Mouse (Mus musculus) spleen, embryonic (tissue): ENCODE results near the gene Ap4e1.

Source experiments
- CTCF ChIA-PET: fragments of 350-600 bp; sonication (Branson Sonifier 250); formaldehyde crosslinking; loops from one replicate; lab custom pipeline; 2022; lab: Charles Lee

Gene Ap4e1

GRCm38 (mm10) chr2:127008469-127008998, at the start of gene Ap4e1:
Gene Ap4e1, plus strand, starts transcription at chr2:127008717.
- CTCF ChIA-PET: interaction anchor here (0.6 to 1.7 kb wide), 2 partner anchors 73 to 154 kb away, joined by 5 to 10 read pairs; no protein-coding TSS in a partner anchor

DNA sequence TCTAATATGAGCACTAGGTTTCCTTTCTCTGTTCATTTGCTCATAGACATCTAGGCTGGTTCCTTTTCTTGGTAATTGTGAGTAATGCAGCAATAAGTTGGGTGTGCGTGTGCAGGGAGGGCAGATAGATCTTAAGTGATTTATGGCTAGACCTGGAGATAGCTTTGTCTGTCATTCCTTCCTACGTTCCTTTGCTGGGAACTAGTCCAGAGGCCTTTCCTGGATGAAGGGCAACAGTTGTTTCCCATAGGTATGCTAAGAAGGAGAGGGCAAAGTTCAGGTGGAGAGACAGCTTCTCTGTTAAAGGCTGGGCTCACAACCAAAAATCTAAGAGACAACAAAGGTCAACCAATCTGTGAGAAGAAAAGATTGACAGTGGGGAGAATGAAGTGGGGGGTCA, 46.8 kb upstream of the Ap4e1 start:
- CTCF ChIA-PET: no interaction called here

- CTCF ChIA-PET: no interaction called here
These were observed 31.1 kb upstream of the Ap4e1 start for GRCm38 (mm10) chr2:126977428-126977827.

DNA sequence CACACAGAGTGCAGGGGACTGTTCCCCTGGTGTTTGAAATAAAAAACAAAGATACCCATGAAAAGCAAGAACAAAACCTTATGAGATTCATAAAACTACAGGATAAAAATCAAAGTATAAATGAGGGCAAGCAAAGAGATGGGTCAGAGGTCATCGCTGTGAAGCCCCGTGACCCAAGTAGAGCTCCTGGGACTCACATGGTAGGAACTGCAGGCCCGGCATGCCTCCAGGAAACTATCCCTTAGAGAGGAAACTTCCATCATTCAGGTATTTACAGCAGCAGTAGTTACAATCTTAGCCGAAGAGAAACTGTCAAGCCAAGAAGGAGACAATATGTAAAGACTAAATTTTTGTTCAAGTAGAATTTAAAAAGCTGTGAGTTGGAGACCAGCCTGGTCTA, 25.3 kb upstream of the Ap4e1 start:
- CTCF ChIA-PET: interaction anchor here (0.7 kb wide), 1 partner anchor 66 kb away, joined by 3 read pairs; no protein-coding TSS in a partner anchor

GRCm38 (mm10) chr2:126989919-126990318, 18.6 kb upstream of the Ap4e1 start:
- CTCF ChIA-PET: interaction anchor here (0.6 kb wide), 1 partner anchor 49 kb away, joined by 5 read pairs; no protein-coding TSS in a partner anchor

DNA sequence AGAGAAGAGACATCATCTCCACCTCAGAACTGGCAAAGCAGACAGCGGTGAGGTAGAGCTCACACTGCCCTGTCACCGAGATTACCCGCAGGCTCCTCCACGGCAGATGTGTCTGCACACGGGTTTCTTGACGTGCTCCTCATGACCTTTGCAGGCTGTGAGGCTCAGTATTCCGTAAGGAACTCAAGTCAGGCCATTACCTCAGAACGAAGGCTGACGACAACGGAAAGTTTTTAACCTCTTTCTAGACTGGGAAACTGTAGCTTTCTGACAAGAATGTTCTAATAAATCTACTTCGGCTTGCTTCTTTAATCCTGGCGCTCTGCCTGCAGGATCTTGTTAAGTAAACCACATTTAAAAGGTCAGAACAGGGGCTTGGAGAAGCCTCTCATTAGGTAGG, 15.8 kb upstream of the Ap4e1 start:
- CTCF ChIA-PET: no interaction called here

- CTCF ChIA-PET: no interaction called here
These were observed 13.9 kb upstream of the Ap4e1 start for GRCm38 (mm10) chr2:126994384-126995166.

- CTCF ChIA-PET: no interaction called here
These were observed 11.8 kb upstream of the Ap4e1 start for GRCm38 (mm10) chr2:126996737-126997136.

GRCm38 (mm10) chr2:126998219-126998618, 10.3 kb upstream of the Ap4e1 start:
- CTCF ChIA-PET: no interaction called here

- CTCF ChIA-PET: no interaction called here
These were observed 7.9 kb upstream of the Ap4e1 start for GRCm38 (mm10) chr2:127000406-127001324.

DNA sequence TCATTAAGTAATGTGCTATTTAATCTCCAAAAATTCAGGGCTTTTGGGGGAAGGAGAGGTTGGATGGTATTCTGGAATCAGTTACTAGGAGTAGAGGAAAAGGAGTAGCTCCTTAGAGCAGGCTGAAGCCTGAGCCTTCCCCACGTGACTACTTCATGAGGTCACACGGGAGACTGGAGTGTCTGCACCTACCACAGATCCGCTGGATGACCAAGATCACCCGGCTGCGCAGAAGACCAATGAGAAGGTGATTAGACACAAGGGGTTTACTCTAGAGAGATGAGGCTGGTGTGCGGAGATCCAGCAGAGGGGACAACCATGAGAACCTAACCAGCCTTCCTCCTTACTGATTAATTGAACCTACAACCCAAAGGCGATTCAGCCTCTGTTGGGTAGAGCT, 4.5 kb upstream of the Ap4e1 start:
- CTCF ChIA-PET: interaction anchor here (0.6 kb wide), 1 partner anchor 510 kb away, joined by 4 read pairs; no protein-coding TSS in a partner anchor

DNA sequence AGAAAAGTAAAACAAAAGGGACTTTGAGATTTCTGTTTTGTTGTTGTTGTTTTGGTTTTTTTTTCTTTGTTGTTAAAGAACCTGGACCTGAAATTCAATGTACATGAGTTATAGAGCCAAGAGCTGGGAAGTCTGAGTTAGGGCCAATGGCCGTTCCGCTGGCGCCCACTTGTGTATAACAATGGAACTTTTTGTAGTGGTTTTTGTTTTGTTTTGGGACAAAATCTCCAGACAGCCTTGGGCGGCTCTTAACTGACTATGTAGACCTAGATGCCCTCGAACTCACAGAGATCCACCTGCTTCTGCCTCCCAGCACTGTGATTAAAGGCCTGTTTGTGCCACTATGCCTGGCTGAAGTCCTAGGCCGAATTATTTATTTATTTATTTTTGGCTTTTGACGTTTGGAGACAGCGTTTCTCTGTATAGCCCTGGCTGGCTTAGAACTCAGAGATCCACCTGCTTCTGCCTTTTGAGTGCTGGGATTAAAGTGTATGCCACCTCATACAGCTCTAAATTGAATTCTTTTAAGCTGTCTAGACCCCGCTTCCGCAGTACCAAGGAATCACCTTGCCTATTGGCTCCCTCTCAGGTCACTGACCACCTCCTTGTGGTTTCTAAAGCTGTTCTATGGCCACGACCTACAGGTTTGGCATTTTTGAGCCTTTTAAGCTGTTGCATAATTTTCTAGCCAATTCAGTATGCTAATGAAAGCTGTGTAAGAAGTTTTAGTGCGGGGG, 1.7 kb upstream of the Ap4e1 start:
- CTCF ChIA-PET: interaction anchor here (1.3 kb wide), 1 partner anchor 409 kb away, joined by 3 read pairs; no protein-coding TSS in a partner anchor

GRCm38 (mm10) chr2:127007509-127007908, 1.0 kb upstream of the Ap4e1 start:
- CTCF ChIA-PET: interaction anchor here (0.7 kb wide), 1 partner anchor 62 kb away, joined by 3 read pairs; no protein-coding TSS in a partner anchor

- CTCF ChIA-PET: interaction anchor here (0.6 kb wide), 2 partner anchors 11 to 1184 kb away, joined by 3 read pairs; no protein-coding TSS in a partner anchor
These were observed 26.6 kb downstream of the Ap4e1 start for GRCm38 (mm10) chr2:127035006-127035605.

DNA sequence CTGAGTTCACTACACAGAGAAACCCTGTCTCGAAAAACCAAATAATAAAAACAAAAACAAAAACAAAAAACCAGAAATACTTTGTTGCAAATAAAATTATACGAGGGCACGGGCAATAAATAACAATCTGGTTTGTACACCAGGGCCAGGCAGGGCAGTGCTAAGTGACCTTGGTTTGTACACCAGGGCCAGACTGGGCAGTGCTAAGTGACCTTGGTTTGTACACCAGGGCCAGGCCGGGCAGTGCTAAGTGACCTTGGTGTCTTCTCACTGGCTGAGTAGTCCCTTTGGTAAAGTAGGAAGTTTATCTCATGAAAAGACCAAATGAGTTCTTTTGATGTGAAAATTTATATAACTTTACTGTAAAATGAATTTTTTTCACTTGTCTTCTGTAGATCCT, 28.8 kb downstream of the Ap4e1 start:
- CTCF ChIA-PET: no interaction called here

DNA sequence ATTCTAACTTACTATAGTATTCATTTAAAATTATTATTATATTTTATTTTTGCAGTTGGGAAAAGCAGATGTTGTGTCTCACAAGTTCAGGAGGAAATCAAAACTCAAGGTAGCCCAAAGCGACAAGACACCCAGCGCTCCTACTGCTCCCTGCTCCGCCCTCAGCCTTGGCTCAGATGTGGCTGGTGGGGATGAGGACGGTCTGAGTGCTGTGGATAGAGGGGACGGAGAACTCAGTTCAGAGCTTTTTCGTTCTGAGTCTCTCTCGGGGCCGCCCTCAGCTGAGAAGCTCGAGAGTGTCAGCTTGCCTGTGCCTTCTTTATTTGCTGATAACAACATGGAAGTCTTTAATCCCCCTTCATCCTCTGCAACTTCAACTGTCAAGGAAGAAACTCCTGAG, 53.0 kb downstream of the Ap4e1 start:
- CTCF ChIA-PET: no interaction called here

DNA sequence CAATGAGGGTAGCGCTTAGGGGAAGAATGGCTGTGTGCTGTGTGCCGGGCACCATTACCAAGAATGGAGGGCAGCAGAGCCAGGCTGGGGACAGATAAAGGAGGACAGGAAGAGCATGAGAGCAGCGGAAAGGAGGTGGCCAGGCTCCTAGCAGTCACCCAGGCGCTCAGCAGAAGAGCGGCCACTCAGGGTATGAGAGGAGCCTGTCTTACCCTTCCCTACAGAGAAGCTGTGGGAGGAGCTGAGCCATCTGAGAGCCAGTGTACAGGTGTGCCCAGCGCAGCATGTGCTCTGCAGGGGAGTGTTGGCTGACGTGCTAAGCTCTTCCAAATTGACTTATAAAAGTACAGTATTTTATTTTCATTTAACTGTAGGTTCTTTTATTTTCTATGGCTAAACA, 60.3 kb downstream of the Ap4e1 start:
- CTCF ChIA-PET: interaction anchor here (0.6 kb wide), 1 partner anchor 61 kb away, joined by 3 read pairs; no protein-coding TSS in a partner anchor

GRCm38 (mm10) chr2:127069781-127070434, 61.4 kb downstream of the Ap4e1 start:
- CTCF ChIA-PET: interaction anchor here (0.6 kb wide), 1 partner anchor 12 kb away, joined by 3 read pairs; no protein-coding TSS in a partner anchor

DNA sequence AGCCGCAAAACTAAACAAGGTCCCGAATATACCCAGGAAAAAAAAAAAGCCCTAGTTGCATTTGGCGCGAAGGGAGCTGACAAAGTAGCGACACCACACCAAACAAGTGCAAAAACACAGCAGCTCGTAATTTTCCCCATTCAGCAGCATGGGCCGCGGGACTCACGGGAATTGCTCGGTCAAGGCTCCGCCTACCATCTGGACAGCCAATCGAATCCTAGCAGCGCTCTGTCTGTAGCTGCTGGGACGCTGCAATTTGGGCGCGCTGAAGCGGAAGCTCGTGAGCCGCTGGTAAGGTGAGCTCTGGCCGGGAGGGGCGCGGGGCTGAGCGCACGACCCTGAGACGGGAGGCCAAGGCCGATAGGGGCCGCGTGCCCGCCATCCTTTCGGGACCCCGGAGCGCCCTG, 61.9 kb downstream of the Ap4e1 start, which contains the start of gene Blvra:
Blvra (plus strand) TSS at position 231 of the 407 bp plus-strand sequence.
- CTCF ChIA-PET: interaction anchor here (0.6 kb wide), 1 partner anchor 11 kb away, joined by 3 read pairs; no protein-coding TSS in a partner anchor
